In genomic region chr6:71962119-71962518, GRCm38 (mm10) we compare ENCODE assay signal across 27 mouse cellular contexts. TPM values are rescaled to one million over a fixed set of nuclear protein-coding genes. Genes with fewer than 3 reads are reported as not detected.
DNase-seq lines count a peak whose midpoint lies in the region; ATAC-seq and TF ChIP-seq lines count a peak whose summit lies in the region.
"Had no signal": no experiment of that assay in that cellular context is flagged by ENCODE, and none has a peak within 500 bp of the region (broad histone marks: within the 10 kb centered on the region; RNA-seq: fewer than 3 reads in every experiment).

No protein-coding gene starts in this region.

- H3K9me3 ChIP-seq in liver, embryonic 12.5 days (replicated peaks), result no peaks in the 10 kb centered on the region
- H3K9me3 ChIP-seq in liver, postnatal 0 days (ENCODE audit: low read length), result no peaks in the 10 kb centered on the region
- no peaks in the 10 kb centered on the region for H3K9me3 ChIP-seq in liver, embryonic 14.5 days (ENCODE audit: control insufficient read depth, low read length)
- H3K9me3 ChIP-seq in kidney, embryonic 16.5 days (ENCODE audit: low read length), result no peaks in the 10 kb centered on the region
- H3K9me3 ChIP-seq: embryonic facial prominence, embryonic 12.5 days; forebrain, embryonic 13.5 days; G1E; heart, embryonic 12.5 days; hindbrain, embryonic 12.5 days; limb, embryonic 10.5 days; lung, embryonic 15.5 days; midbrain, embryonic 13.5 days; stomach, embryonic 15.5 days had no signal

- no peak for DNase-seq in liver, postnatal 0 days
- no peak for DNase-seq in liver, embryonic 14.5 days (ENCODE audit: low read depth in 3 of 3, low spot score in 3 of 3)
- DNase-seq in naive thymus-derived CD4-positive, alpha-beta T cell, adult 2 months (ENCODE audit: low read depth), result peak; percentile 25
- DNase-seq in gastrocnemius, adult 18-20 months (ENCODE audit: low spot score), result no peak
- DNase-seq: adrenal gland, adult 8-10 months; cerebellum, adult 18-20 months; cerebellum, postnatal 14 days; heart, postnatal 10 days; kidney, adult 2 months; kidney, postnatal 10 days; right cerebral cortex, adult 18-20 months; right cerebral cortex, postnatal 4 days had no signal

- ATAC-seq in liver, embryonic 12.5 days, result peak; percentile 32; the same call in 1 of the 2 replicates
- no peak for ATAC-seq in liver, postnatal 0 days
- ATAC-seq in erythroid progenitor cell, adult 5-6 weeks (replicated peaks; ENCODE audit: low FRiP score, poor library complexity, severe bottlenecking), result 0 out of 2 replicates have a peak, but pooled peaks have one; percentile 39
- 0 out of 2 replicates have a peak, but pooled peaks have one; percentile 18 for ATAC-seq in liver, embryonic 14.5 days (ENCODE audit: insufficient read depth)
- no peak for ATAC-seq in kidney, embryonic 16.5 days (ENCODE audit: low FRiP score, low TSS enrichment)
- ATAC-seq: forebrain, embryonic 13.5 days; midbrain, embryonic 13.5 days; Patski had no signal

- peaks cover 48% of the 10 kb centered on the region for H3K36me3 ChIP-seq in liver, embryonic 12.5 days
- H3K36me3 ChIP-seq in liver, postnatal 0 days (replicated peaks; ENCODE audit: insufficient read depth, low read length), result peaks cover 29% of the 10 kb centered on the region
- H3K36me3 ChIP-seq in liver, embryonic 14.5 days (replicated peaks; ENCODE audit: control insufficient read depth, insufficient read depth, low read depth), result no peaks in the 10 kb centered on the region; the same call in 1 of the 2 replicates
- H3K36me3 ChIP-seq in kidney, embryonic 16.5 days (ENCODE audit: insufficient read depth, low read length), result peaks cover 9% of the 10 kb centered on the region

- no peak overlapping the region for H3K4me2 ChIP-seq in liver, embryonic 12.5 days
- H3K4me2 ChIP-seq in liver, postnatal 0 days (ENCODE audit: low read depth, low read length), result no peak overlapping the region
- no peak overlapping the region for H3K4me2 ChIP-seq in liver, embryonic 14.5 days (ENCODE audit: low read depth)
- H3K4me2 ChIP-seq in kidney, embryonic 16.5 days (replicated peaks; ENCODE audit: low read depth, low read length), result no peak overlapping the region
- H3K4me2 ChIP-seq: embryonic facial prominence, embryonic 12.5 days; forebrain, embryonic 13.5 days; heart, embryonic 12.5 days; hindbrain, embryonic 12.5 days; lung, embryonic 15.5 days; midbrain, embryonic 13.5 days; stomach, embryonic 15.5 days had no signal

- no peak for TF ChIP-seq CTCF in liver, postnatal 0 days (IDR thresholded peaks at IDR 0.05; ENCODE audit: low read depth)
- TF ChIP-seq CTCF in liver, embryonic 14.5 days (IDR thresholded peaks at IDR 0.05; ENCODE audit: low read depth), result no peak

- no peak overlapping the region for H3K4me3 ChIP-seq in liver, embryonic 12.5 days
- no peak overlapping the region for H3K4me3 ChIP-seq in liver, postnatal 0 days (ENCODE audit: low read depth, low read length)
- no peak overlapping the region for H3K4me3 ChIP-seq in liver, embryonic 14.5 days (ENCODE audit: insufficient read depth in 1 of 2, low read depth in 2 of 2, low read length in 2 of 2)
- no peak overlapping the region for H3K4me3 ChIP-seq in kidney, embryonic 16.5 days (ENCODE audit: low read length)
- H3K4me3 ChIP-seq: embryonic facial prominence, embryonic 12.5 days; forebrain, embryonic 13.5 days; heart, embryonic 12.5 days; hindbrain, embryonic 12.5 days; limb, embryonic 10.5 days; lung, embryonic 15.5 days; midbrain, embryonic 13.5 days; stomach, embryonic 15.5 days had no signal

- TF ChIP-seq EP300 in liver, postnatal 0 days (IDR thresholded peaks at IDR 0.05; ENCODE audit: low read depth), result no peak
- no peak for TF ChIP-seq EP300 in liver, embryonic 14.5 days (IDR thresholded peaks at IDR 0.05; ENCODE audit: low read depth)

- no peaks in the 10 kb centered on the region for H3K27me3 ChIP-seq in liver, embryonic 12.5 days (replicated peaks)
- H3K27me3 ChIP-seq in liver, postnatal 0 days (ENCODE audit: insufficient read depth, low read length), result no peaks in the 10 kb centered on the region
- H3K27me3 ChIP-seq in liver, embryonic 14.5 days (ENCODE audit: control insufficient read depth, insufficient read depth, low read length), result no peaks in the 10 kb centered on the region
- no peaks in the 10 kb centered on the region for H3K27me3 ChIP-seq in kidney, embryonic 16.5 days (ENCODE audit: insufficient read depth, low read length)
- H3K27me3 ChIP-seq: CH12.LX; embryonic facial prominence, embryonic 12.5 days; forebrain, embryonic 13.5 days; heart, embryonic 12.5 days; hindbrain, embryonic 12.5 days; lung, embryonic 15.5 days; midbrain, embryonic 13.5 days; Patski; stomach, embryonic 15.5 days had no signal

- no peak overlapping the region for H3K9ac ChIP-seq in liver, embryonic 12.5 days
- H3K9ac ChIP-seq in liver, postnatal 0 days (replicated peaks), result no peak overlapping the region
- no peak overlapping the region for H3K9ac ChIP-seq in liver, embryonic 14.5 days (replicated peaks)
- no peak overlapping the region for H3K9ac ChIP-seq in kidney, embryonic 16.5 days (replicated peaks; ENCODE audit: low read length)
- H3K9ac ChIP-seq: embryonic facial prominence, embryonic 12.5 days; forebrain, embryonic 13.5 days; heart, embryonic 12.5 days; hindbrain, embryonic 12.5 days; lung, embryonic 15.5 days; midbrain, embryonic 13.5 days; stomach, embryonic 15.5 days had no signal

- 18% methylated on average over 5 of the region's 5 CpGs for WGBS in liver, embryonic 12.5 days (ENCODE audit: insufficient replicate concordance)
- 34% methylated on average over 5 of the region's 5 CpGs for WGBS in liver, postnatal 0 days (ENCODE audit: insufficient replicate concordance)
- 8% methylated on average over 5 of the region's 5 CpGs for WGBS in liver, embryonic 14.5 days (ENCODE audit: insufficient replicate concordance)
- 93% methylated on average over 5 of the region's 5 CpGs for WGBS in kidney, embryonic 16.5 days

- peaks cover 24% of the 10 kb centered on the region for H3K4me1 ChIP-seq in liver, embryonic 12.5 days
- H3K4me1 ChIP-seq in liver, postnatal 0 days (ENCODE audit: insufficient read depth), result peaks cover 6% of the 10 kb centered on the region; the same call in 1 of the 2 replicates
- H3K4me1 ChIP-seq in liver, embryonic 14.5 days (replicated peaks; ENCODE audit: control insufficient read depth in 2 of 2, insufficient read depth in 2 of 2, low read length in 1 of 2), result peaks cover 0 to 11% of the 10 kb centered on the region in 2 experiments; a peak in 2 of 4 replicates
- no peaks in the 10 kb centered on the region for H3K4me1 ChIP-seq in kidney, embryonic 16.5 days (ENCODE audit: insufficient read depth, low read length)
- H3K4me1 ChIP-seq: embryonic facial prominence, embryonic 12.5 days; forebrain, embryonic 13.5 days; hindbrain, embryonic 12.5 days; limb, embryonic 10.5 days; lung, embryonic 15.5 days; midbrain, embryonic 13.5 days; stomach, embryonic 15.5 days had no signal

- H3K27ac ChIP-seq in liver, embryonic 12.5 days, result peak overlapping the region; percentile 41; the same call in 1 of the 2 replicates
- H3K27ac ChIP-seq in liver, postnatal 0 days (ENCODE audit: low read depth), result no peak overlapping the region
- H3K27ac ChIP-seq in liver, embryonic 14.5 days, result no peak overlapping the region
- H3K27ac ChIP-seq in kidney, embryonic 16.5 days (ENCODE audit: low read length), result no peak overlapping the region
- H3K27ac ChIP-seq: embryonic facial prominence, embryonic 12.5 days; forebrain, embryonic 13.5 days; hindbrain, embryonic 12.5 days; limb, embryonic 10.5 days; lung, embryonic 15.5 days; macrophage; midbrain, embryonic 13.5 days; stomach, embryonic 15.5 days had no signal

RNA-seq across cellular contexts. Expression of gene Polr1a, which starts 53.3 kb away (rescaled TPM):
- 30.9 and 33.0 TPM in 2 replicates for polyA plus RNA-seq in liver, embryonic 12.5 days (2016; fragmentation: Nextera tagmentation; extraction: Ambion mirVana)
- 8.0 and 10.0 TPM in 2 replicates for polyA plus RNA-seq in liver, postnatal 0 days (2015; fragmentation: Nextera tagmentation; extraction: Ambion mirVana)
- 7.9 and 21.4 TPM in 2 replicates for total RNA-seq in erythroid progenitor cell, adult 5-6 weeks (2015; ENCODE audit: low replicate concordance)
- 5.9 and 6.7 TPM in 2 replicates for total RNA-seq in erythroid progenitor cell, adult 5-6 weeks (2017; ENCODE audit: low replicate concordance)
- polyA plus RNA-seq in liver, embryonic 14.5 days (2012; rRNA removed), result 6.3 and 9.4 TPM in 2 replicates
- polyA plus RNA-seq in liver, embryonic 14.5 days (2014; fragmentation: Nextera tagmentation; extraction: Ambion mirVana), result 10.6 and 13.1 TPM in 2 replicates
- 10 to 100 TPM; 35.9 to 36.4 TPM for total RNA-seq in gastrocnemius, adult 18-20 months (2021)
- 35.6 and 38.3 TPM in 2 replicates for polyA plus RNA-seq in kidney, embryonic 16.5 days (2015; fragmentation: Nextera tagmentation; extraction: Ambion mirVana)

RNA-seq across cellular contexts. Expression of gene Ptcd3, which starts 53.6 kb away (rescaled TPM):
- polyA plus RNA-seq in liver, embryonic 12.5 days (2016; fragmentation: Nextera tagmentation; extraction: Ambion mirVana), result 100 and 102 TPM in 2 replicates
- 30.4 and 32.0 TPM in 2 replicates for polyA plus RNA-seq in liver, postnatal 0 days (2015; fragmentation: Nextera tagmentation; extraction: Ambion mirVana)
- 55.1 and 91.0 TPM in 2 replicates for total RNA-seq in erythroid progenitor cell, adult 5-6 weeks (2015; ENCODE audit: low replicate concordance)
- total RNA-seq in erythroid progenitor cell, adult 5-6 weeks (2017; ENCODE audit: low replicate concordance), result 42.0 and 47.4 TPM in 2 replicates
- 20.1 and 29.4 TPM in 2 replicates for polyA plus RNA-seq in liver, embryonic 14.5 days (2012; rRNA removed)
- 55.6 and 61.3 TPM in 2 replicates for polyA plus RNA-seq in liver, embryonic 14.5 days (2014; fragmentation: Nextera tagmentation; extraction: Ambion mirVana)
- total RNA-seq in gastrocnemius, adult 18-20 months (2021), result 10 to 100 TPM; 61.9 to 66.2 TPM
- 107 and 109 TPM in 2 replicates for polyA plus RNA-seq in kidney, embryonic 16.5 days (2015; fragmentation: Nextera tagmentation; extraction: Ambion mirVana)

Comparison
In these comparisons a context has a peak if more than half of its experiments do, and no peak if none do; other contexts are left out.
1. ATAC-seq: peak in liver, embryonic 12.5 days (single experiment), erythroid progenitor cell, adult 5-6 weeks (single experiment) and liver, embryonic 14.5 days (single experiment); none in liver, postnatal 0 days (single experiment) and kidney, embryonic 16.5 days (single experiment).